Mouse (Mus musculus): ENCODE results near the gene Kcnh1.

GRCm38 (mm10) chr1:192544091-192544490 lies 353.5 kb downstream of the Kcnh1 start:
- TF ChIP-seq CTCF (IDR thresholded peaks at IDR 0.05; ENCODE audit: low read depth): no peak
- no peak for TF ChIP-seq EP300 (IDR thresholded peaks at IDR 0.05; ENCODE audit: low read depth)

Data from liver, embryonic 14.5 days (tissue).